Comparison of ENCODE assay signal across 8 mouse cellular contexts in the genomic region with DNA sequence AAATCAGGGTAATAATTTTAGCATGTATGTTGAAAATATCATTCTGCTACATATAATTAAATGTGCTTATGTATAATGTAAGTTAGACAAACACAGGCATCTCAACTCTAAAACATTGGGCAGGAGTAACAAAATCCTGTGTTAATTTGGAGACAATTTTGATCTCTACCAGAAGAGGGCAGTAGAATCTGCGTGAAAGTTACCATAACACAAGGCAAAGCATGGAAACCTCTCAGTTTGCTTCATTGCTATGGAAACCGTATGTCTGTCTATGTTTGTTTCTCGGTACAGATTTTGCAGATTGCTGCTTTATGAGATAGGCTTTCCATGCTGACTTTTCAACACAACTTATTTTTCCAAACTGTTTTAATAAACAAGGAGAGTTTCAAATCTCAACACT.
DNase-seq lines count a peak whose midpoint lies in the region; ATAC-seq and TF ChIP-seq lines count a peak whose summit lies in the region.

No protein-coding gene starts in this region.

- no peak overlapping the region for H3K4me2 ChIP-seq in neural tube, embryonic 11.5 days (ENCODE audit: low read depth)
- H3K4me2 ChIP-seq in embryonic facial prominence, embryonic 14.5 days (ENCODE audit: low read depth, low read length): no peak overlapping the region
- no peak overlapping the region for H3K4me2 ChIP-seq in midbrain, embryonic 13.5 days (replicated peaks)

- H3K4me1 ChIP-seq in neural tube, embryonic 11.5 days (ENCODE audit: control insufficient read depth, insufficient read depth, low read length): no peaks in the 10 kb centered on the region
- no peaks in the 10 kb centered on the region for H3K4me1 ChIP-seq in embryonic facial prominence, embryonic 14.5 days (ENCODE audit: control insufficient read depth, insufficient read depth, low read length)
- no peaks in the 10 kb centered on the region for H3K4me1 ChIP-seq in midbrain, embryonic 13.5 days (replicated peaks)

- no peaks in the 10 kb centered on the region for H3K36me3 ChIP-seq in neural tube, embryonic 11.5 days (ENCODE audit: control insufficient read depth, insufficient read depth, low read length)
- no peaks in the 10 kb centered on the region for H3K36me3 ChIP-seq in embryonic facial prominence, embryonic 14.5 days (ENCODE audit: control insufficient read depth, insufficient read depth, low read length)
- no peaks in the 10 kb centered on the region for H3K36me3 ChIP-seq in midbrain, embryonic 13.5 days

- no peak overlapping the region for H3K4me3 ChIP-seq in gastrocnemius, adult 2 months
- H3K4me3 ChIP-seq in neural tube, embryonic 11.5 days (ENCODE audit: low read depth, low read length): no peak overlapping the region
- H3K4me3 ChIP-seq in embryonic facial prominence, embryonic 14.5 days (ENCODE audit: low read depth, low read length): no peak overlapping the region
- H3K4me3 ChIP-seq in midbrain, embryonic 13.5 days (replicated peaks): no peak overlapping the region

- TF ChIP-seq CTCF in gastrocnemius, adult 2 months (IDR thresholded peaks at IDR 0.05): peak; percentile 79

- no peaks in the 10 kb centered on the region for H3K27me3 ChIP-seq in neural tube, embryonic 11.5 days (ENCODE audit: control insufficient read depth, insufficient read depth, low read length)
- H3K27me3 ChIP-seq in embryonic facial prominence, embryonic 14.5 days (replicated peaks; ENCODE audit: control insufficient read depth, insufficient read depth, low read length): no peaks in the 10 kb centered on the region
- H3K27me3 ChIP-seq in midbrain, embryonic 13.5 days: no peaks in the 10 kb centered on the region

- ATAC-seq in neural tube, embryonic 11.5 days (ENCODE audit: insufficient read depth, low FRiP score, low TSS enrichment): peak; percentile 68
- peak; percentile 66; the same call in 1 of the 2 replicates for ATAC-seq in embryonic facial prominence, embryonic 14.5 days (ENCODE audit: low read depth)
- ATAC-seq in midbrain, embryonic 13.5 days: peak; percentile 79

- no peak for DNase-seq in gastrocnemius, adult 2 months
- no peak for DNase-seq in gastrocnemius, postnatal 36 days
- peak; percentile 13 for DNase-seq in neural tube, embryonic 11.5 days (ENCODE audit: low spot score)
- DNase-seq in neural tube, embryonic 10.5 days (ENCODE audit: extremely low spot score, low spot score): no peak
- peak; percentile 87 for DNase-seq in embryonic facial prominence, embryonic 14.5 days (ENCODE audit: low spot score)
- no peak for DNase-seq in urinary bladder, postnatal 10 days (ENCODE audit: low spot score)
- no peak for DNase-seq in adrenal gland, postnatal 36 days

- H3K27ac ChIP-seq in gastrocnemius, adult 2 months: no peak overlapping the region
- no peak overlapping the region for H3K27ac ChIP-seq in neural tube, embryonic 11.5 days (ENCODE audit: low read depth, low read length)
- no peak overlapping the region for H3K27ac ChIP-seq in embryonic facial prominence, embryonic 14.5 days (replicated peaks; ENCODE audit: low read depth, low read length)
- H3K27ac ChIP-seq in midbrain, embryonic 13.5 days: no peak overlapping the region

- intact Hi-C loops in gastrocnemius, adult 2 months (cut with DNase I): loop anchor here (1.0 to 10.0 kb wide), 3 partner anchors 18 to 473 kb away; no protein-coding TSS in a partner anchor
- intact Hi-C loops in gastrocnemius, postnatal 36 days (cut with DNase I): loop anchor here (5.0 kb wide), 1 partner anchor 423 kb away; no protein-coding TSS in a partner anchor

- H3K9ac ChIP-seq in neural tube, embryonic 11.5 days (ENCODE audit: low read length): no peak overlapping the region
- H3K9ac ChIP-seq in embryonic facial prominence, embryonic 14.5 days (ENCODE audit: low read depth, low read length): no peak overlapping the region
- H3K9ac ChIP-seq in midbrain, embryonic 13.5 days (replicated peaks): no peak overlapping the region

- WGBS in neural tube, embryonic 11.5 days: 19% methylated on average over 3 of the region's 3 CpGs
- WGBS in embryonic facial prominence, embryonic 14.5 days: 7% methylated on average over 3 of the region's 3 CpGs
- WGBS in midbrain, embryonic 13.5 days: 16% methylated on average over 3 of the region's 3 CpGs

- no peaks in the 10 kb centered on the region for H3K9me3 ChIP-seq in neural tube, embryonic 11.5 days (ENCODE audit: control insufficient read depth, low read length)
- no peaks in the 10 kb centered on the region for H3K9me3 ChIP-seq in embryonic facial prominence, embryonic 14.5 days (ENCODE audit: control insufficient read depth, low read length)
- H3K9me3 ChIP-seq in midbrain, embryonic 13.5 days: no peaks in the 10 kb centered on the region

Comparison
In these comparisons a context has a peak if more than half of its experiments do, and no peak if none do; other contexts are left out.
1. DNase-seq: peak in neural tube, embryonic 11.5 days (single experiment) and embryonic facial prominence, embryonic 14.5 days (single experiment); none in gastrocnemius, adult 2 months (single experiment), gastrocnemius, postnatal 36 days (0 of 2), neural tube, embryonic 10.5 days (single experiment), urinary bladder, postnatal 10 days (single experiment) and adrenal gland, postnatal 36 days (0 of 2).
2. Peak in every context shown above with its lines, with median percentiles within 50 percentile points of each other: ATAC-seq.